Mouse (Mus musculus) gonadal fat pad, adult 2 months (tissue): ENCODE results near the gene Eif4a2. TPM values are rescaled to one million over a fixed set of nuclear protein-coding genes. Genes with fewer than 3 reads are reported as not detected.

Experiments
- DNase-seq: peaks from one replicate; pipeline ENCODE4 v3.0.0-alpha.2; 2012; ENCODE audit warnings: low read depth
- polyA plus RNA-seq: library from polyadenylated mRNA; depleted of rRNA; stranded (reverse); fragments of >200 nt; gene quantifications from 2 replicates; pipeline ENCODE4 v1.2.3, GENCODE M21; 2012; rRNA removed

Eif4a2 gene
- polyA plus RNA-seq, 1 experiment = 149 TPM

GRCm38 (mm10) chr16:23140911-23141310 is 33.7 kb downstream of the Eif4a2 start:
- DNase-seq = no peak

GRCm38 (mm10) chr16:23144326-23144725 is 37.1 kb downstream of the Eif4a2 start:
- DNase-seq = no peak

GRCm38 (mm10) chr16:23145211-23145610 is 38.0 kb downstream of the Eif4a2 start:
- no peak for DNase-seq

GRCm38 (mm10) chr16:23146280-23146679 is 39.0 kb downstream of the Eif4a2 start, which contains the start of gene Adipoq:
Adipoq (plus strand) TSS chr16:23146536.
- DNase-seq = no peak

- no peak for DNase-seq
Measured at GRCm38 (mm10) chr16:23148936-23149335, 41.7 kb downstream of the Eif4a2 start.

GRCm38 (mm10) chr16:23149396-23149795 is 42.2 kb downstream of the Eif4a2 start:
- DNase-seq = no peak

GRCm38 (mm10) chr16:23151423-23151822 is 44.2 kb downstream of the Eif4a2 start:
- DNase-seq = no peak

GRCm38 (mm10) chr16:23154261-23154660 is 47.0 kb downstream of the Eif4a2 start:
- DNase-seq = no peak

GRCm38 (mm10) chr16:23157013-23157412 is 49.8 kb downstream of the Eif4a2 start:
- DNase-seq = no peak

- DNase-seq = no peak
Measured at GRCm38 (mm10) chr16:23158292-23158691, 51.0 kb downstream of the Eif4a2 start.

- no peak for DNase-seq
Measured at GRCm38 (mm10) chr16:23158957-23159356, 51.7 kb downstream of the Eif4a2 start.

- DNase-seq = no peak
Measured at GRCm38 (mm10) chr16:23159749-23160148, 52.5 kb downstream of the Eif4a2 start.

- DNase-seq = no peak
Measured at GRCm38 (mm10) chr16:23162116-23162515, 54.9 kb downstream of the Eif4a2 start.

Other genes starting within 250 kb of the Eif4a2 start
- gene Tbccd1, start 249.8 kb upstream of the Eif4a2 start, polyA plus RNA-seq = 18.1 and 19.8 TPM in 2 replicates
- 21.0 and 35.3 TPM in 2 replicates for gene Dnajb11, start 249.6 kb upstream of the Eif4a2 start, polyA plus RNA-seq
- gene Ahsg, start 216.2 kb upstream of the Eif4a2 start, polyA plus RNA-seq = 1.6 and 11.2 TPM in 2 replicates
- 10.9 and 13.7 TPM in 2 replicates for gene Fetub, start 189.1 kb upstream of the Eif4a2 start, polyA plus RNA-seq
- gene Hrg, start 156.4 kb upstream of the Eif4a2 start, polyA plus RNA-seq = 0.57 TPM in 1 of 2 replicates, not detected in the other
- gene Kng2, start 78.0 kb upstream of the Eif4a2 start, polyA plus RNA-seq = 0.85 and 1.1 TPM in 2 replicates
- gene Kng1, start 49.6 kb upstream of the Eif4a2 start, polyA plus RNA-seq = 0.04 and 0.91 TPM in 2 replicates
- 0.36 and 1.2 TPM in 2 replicates for gene Rfc4, start 20.3 kb downstream of the Eif4a2 start, polyA plus RNA-seq
- gene Adipoq, start 39.1 kb downstream of the Eif4a2 start, polyA plus RNA-seq = 935 and 1,691 TPM in 2 replicates
- 119 and 203 TPM in 2 replicates for gene St6gal1, start 117.3 kb downstream of the Eif4a2 start, polyA plus RNA-seq